Mouse (Mus musculus): Measurements from ENCODE around the gene Rapgef2. TPM values are rescaled to one million over a fixed set of nuclear protein-coding genes. Genes with fewer than 3 reads are reported as not detected.

Gene Rapgef2
- total RNA-seq, 2 experiments from 2014 or later = 25.2 to 30.4 TPM

- no peak for DNase-seq
These were observed 118.7 kb downstream of the Rapgef2 start for GRCm38 (mm10) chr3:79167586-79167985.

- no peak for DNase-seq
These were observed 124.4 kb downstream of the Rapgef2 start for GRCm38 (mm10) chr3:79161834-79162401.

- DNase-seq = no peak
These were observed 125.1 kb downstream of the Rapgef2 start for GRCm38 (mm10) chr3:79161093-79161723.

- DNase-seq = no peak
These were observed 128.1 kb downstream of the Rapgef2 start for GRCm38 (mm10) chr3:79158254-79158653.

GRCm38 (mm10) chr3:79153039-79153487 lies 133.3 kb downstream of the Rapgef2 start:
- DNase-seq = peak; percentile 61

- DNase-seq = peak; percentile 20
These were observed 140.8 kb downstream of the Rapgef2 start for GRCm38 (mm10) chr3:79145407-79146055.

GRCm38 (mm10) chr3:79144672-79145406 lies 141.5 kb downstream of the Rapgef2 start:
- peak; percentile 31 for DNase-seq

GRCm38 (mm10) chr3:79144085-79144484 lies 142.2 kb downstream of the Rapgef2 start:
- DNase-seq = no peak

- DNase-seq = peak; percentile 78
These were observed 147.1 kb downstream of the Rapgef2 start for GRCm38 (mm10) chr3:79139245-79139644.

GRCm38 (mm10) chr3:79138601-79139000 lies 147.7 kb downstream of the Rapgef2 start:
- DNase-seq = no peak

GRCm38 (mm10) chr3:79130991-79131390 lies 155.3 kb downstream of the Rapgef2 start:
- peak; percentile 32 for DNase-seq

- DNase-seq = no peak
These were observed 157.2 kb downstream of the Rapgef2 start for GRCm38 (mm10) chr3:79129044-79129600.

GRCm38 (mm10) chr3:79127797-79128196 lies 158.5 kb downstream of the Rapgef2 start:
- DNase-seq = no peak

- DNase-seq = no peak
These were observed 159.5 kb downstream of the Rapgef2 start for GRCm38 (mm10) chr3:79126857-79127256.

GRCm38 (mm10) chr3:79121391-79121790 lies 164.9 kb downstream of the Rapgef2 start:
- no peak for DNase-seq

GRCm38 (mm10) chr3:79119983-79120382 lies 166.3 kb downstream of the Rapgef2 start:
- no peak for DNase-seq

- DNase-seq = peak; percentile 35
These were observed 176.2 kb downstream of the Rapgef2 start for GRCm38 (mm10) chr3:79110153-79110552.

- no peak for DNase-seq
These were observed 178.1 kb downstream of the Rapgef2 start for GRCm38 (mm10) chr3:79108246-79108645.

- DNase-seq = no peak
These were observed 180.0 kb downstream of the Rapgef2 start for GRCm38 (mm10) chr3:79106360-79106759.

GRCm38 (mm10) chr3:79103604-79104003 lies 182.7 kb downstream of the Rapgef2 start:
- no peak for DNase-seq

GRCm38 (mm10) chr3:79101737-79102136 lies 184.6 kb downstream of the Rapgef2 start:
- DNase-seq = no peak

- DNase-seq = no peak
These were observed 185.5 kb downstream of the Rapgef2 start for GRCm38 (mm10) chr3:79100831-79101230.

All from adrenal gland, postnatal 10 days (tissue).